Mouse (Mus musculus): ENCODE measurements around the gene Adamts2. TPM values are rescaled to one million over a fixed set of nuclear protein-coding genes. Genes with fewer than 3 reads are reported as not detected.

Gene Adamts2
- polyA plus RNA-seq, 1 experiment = 3.1 TPM

- no peaks in the 10 kb centered on the region for H3K4me1 ChIP-seq (ENCODE audit: control insufficient read depth, insufficient read depth, insufficient read length)
- no peak overlapping the region for H3K27ac ChIP-seq (ENCODE audit: insufficient read depth, low read length)
- no peaks in the 10 kb centered on the region for H3K36me3 ChIP-seq (ENCODE audit: control insufficient read depth, insufficient read depth, low read length)
- DNase-seq (ENCODE audit: low read depth in 1 of 2, low spot score in 2 of 2) = no peak
- no peak overlapping the region for H3K4me3 ChIP-seq (ENCODE audit: extremely low read depth, insufficient read depth, insufficient read length)
- H3K27me3 ChIP-seq (ENCODE audit: control insufficient read depth, insufficient read depth, low read length) = peaks cover 20% of the 10 kb centered on the region
- 4% methylated on average over 52 of the region's 52 CpGs for WGBS
- TF ChIP-seq CTCF (IDR thresholded peaks at IDR 0.05; ENCODE audit: extremely low read depth, insufficient read depth, insufficient read length, insufficient replicate concordance) (no peak), POLR2A (IDR thresholded peaks at IDR 0.05; ENCODE audit: low read depth, low read length) (no peak)
Observed at GRCm38 (mm10) chr11:50603082-50603910, 1.4 kb downstream of the Adamts2 start.

- Histone ChIP-seq H3K4me1 (ENCODE audit: control insufficient read depth, insufficient read depth, insufficient read length) (no peaks in the 10 kb centered on the region), H3K27ac (ENCODE audit: insufficient read depth, low read length) (no peak overlapping the region), H3K27me3 (ENCODE audit: control insufficient read depth, insufficient read depth, low read length) (peaks cover 20% of the 10 kb centered on the region), H3K4me3 (ENCODE audit: extremely low read depth, insufficient read depth, insufficient read length) (no peak overlapping the region), H3K36me3 (ENCODE audit: control insufficient read depth, insufficient read depth, low read length) (no peaks in the 10 kb centered on the region)
- no peak for DNase-seq (ENCODE audit: low read depth in 1 of 2, low spot score in 2 of 2)
- 65% methylated on average over 16 of the region's 16 CpGs for WGBS
- no peak for TF ChIP-seq POLR2A (IDR thresholded peaks at IDR 0.05; ENCODE audit: low read depth, low read length)
- TF ChIP-seq CTCF (IDR thresholded peaks at IDR 0.05; ENCODE audit: extremely low read depth, insufficient read depth, insufficient read length, insufficient replicate concordance) = no peak
Observed at GRCm38 (mm10) chr11:50604371-50604770, 2.5 kb downstream of the Adamts2 start.

- no peak overlapping the region for H3K4me3 ChIP-seq (ENCODE audit: extremely low read depth, insufficient read depth, insufficient read length)
- no peaks in the 10 kb centered on the region for H3K27me3 ChIP-seq (ENCODE audit: control insufficient read depth, insufficient read depth, low read length)
- 77% methylated on average over 5 of the region's 5 CpGs for WGBS
- DNase-seq (ENCODE audit: low read depth in 1 of 2, low spot score in 2 of 2) = no peak
- no peak overlapping the region for H3K27ac ChIP-seq (ENCODE audit: insufficient read depth, low read length)
- no peaks in the 10 kb centered on the region for H3K4me1 ChIP-seq (ENCODE audit: control insufficient read depth, insufficient read depth, insufficient read length)
- TF ChIP-seq CTCF (IDR thresholded peaks at IDR 0.05; ENCODE audit: extremely low read depth, insufficient read depth, insufficient read length, insufficient replicate concordance) (no peak), POLR2A (IDR thresholded peaks at IDR 0.05; ENCODE audit: low read depth, low read length) (no peak)
- H3K36me3 ChIP-seq (ENCODE audit: control insufficient read depth, insufficient read depth, low read length) = no peaks in the 10 kb centered on the region
Observed at GRCm38 (mm10) chr11:50611181-50611580, 9.3 kb downstream of the Adamts2 start.

DNA sequence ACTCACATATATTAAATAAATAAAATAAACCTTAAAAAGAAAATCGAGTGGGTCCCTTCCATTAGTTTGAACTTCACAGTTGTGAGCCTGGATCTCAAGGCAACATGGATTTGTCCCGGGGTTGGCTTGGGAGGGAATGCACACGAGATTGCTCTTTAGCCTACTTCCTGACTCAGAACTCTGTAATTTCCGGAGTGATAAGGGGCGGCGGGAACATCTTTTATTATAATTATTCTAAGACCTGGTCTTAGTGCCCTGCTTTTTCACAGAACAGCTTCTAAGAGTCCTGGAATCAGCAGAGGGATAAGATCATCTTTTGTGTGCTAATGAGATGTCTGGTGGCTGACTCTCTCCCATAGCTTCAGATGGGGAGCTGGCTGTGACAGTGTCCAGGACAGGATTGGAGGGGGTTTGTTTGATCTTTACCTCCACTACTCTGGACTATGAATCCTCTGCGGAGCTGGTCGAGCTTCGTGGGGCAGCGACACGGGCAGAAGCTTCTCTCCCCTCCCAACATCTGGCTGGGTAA, 15.2 kb downstream of the Adamts2 start:
- no peak overlapping the region for H3K27ac ChIP-seq (ENCODE audit: insufficient read depth, low read length)
- 86% methylated on average over 11 of the region's 11 CpGs for WGBS
- H3K36me3 ChIP-seq (ENCODE audit: control insufficient read depth, insufficient read depth, low read length) = no peaks in the 10 kb centered on the region
- H3K27me3 ChIP-seq (ENCODE audit: control insufficient read depth, insufficient read depth, low read length) = no peaks in the 10 kb centered on the region
- no peaks in the 10 kb centered on the region for H3K4me1 ChIP-seq (ENCODE audit: control insufficient read depth, insufficient read depth, insufficient read length)
- no peak for DNase-seq (ENCODE audit: low read depth in 1 of 2, low spot score in 2 of 2)
- TF ChIP-seq CTCF (IDR thresholded peaks at IDR 0.05; ENCODE audit: extremely low read depth, insufficient read depth, insufficient read length, insufficient replicate concordance) (no peak), POLR2A (IDR thresholded peaks at IDR 0.05; ENCODE audit: low read depth, low read length) (no peak)
- no peak overlapping the region for H3K4me3 ChIP-seq (ENCODE audit: extremely low read depth, insufficient read depth, insufficient read length)

DNA sequence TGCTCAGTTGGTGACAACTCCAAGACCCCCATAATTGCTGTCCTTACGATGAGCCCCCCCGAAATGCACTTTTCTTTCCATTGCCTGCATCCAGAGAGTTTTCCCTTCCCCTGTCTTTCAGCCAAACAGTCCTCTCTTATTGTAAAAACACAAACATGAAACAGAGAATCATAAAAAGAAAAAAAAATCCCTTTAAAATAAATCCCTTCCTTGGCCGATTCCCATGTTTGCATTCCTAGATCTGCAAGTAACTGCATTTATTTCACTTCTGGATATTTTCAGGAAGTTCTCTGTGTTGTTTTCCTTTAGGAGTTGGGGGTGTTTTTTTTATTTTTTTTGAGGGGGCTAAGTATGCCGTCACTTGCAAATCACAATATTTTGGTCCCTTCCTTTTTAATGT, 19.0 kb downstream of the Adamts2 start:
- H3K4me3 ChIP-seq (ENCODE audit: extremely low read depth, insufficient read depth, insufficient read length) = no peak overlapping the region
- no peaks in the 10 kb centered on the region for H3K27me3 ChIP-seq (ENCODE audit: control insufficient read depth, insufficient read depth, low read length)
- TF ChIP-seq POLR2A (IDR thresholded peaks at IDR 0.05; ENCODE audit: low read depth, low read length) (no peak), CTCF (IDR thresholded peaks at IDR 0.05; ENCODE audit: extremely low read depth, insufficient read depth, insufficient read length, insufficient replicate concordance) (no peak)
- 83% methylated on average over 4 of the region's 4 CpGs for WGBS
- DNase-seq (ENCODE audit: low read depth in 1 of 2, low spot score in 2 of 2) = no peak
- H3K27ac ChIP-seq (ENCODE audit: insufficient read depth, low read length) = no peak overlapping the region
- no peaks in the 10 kb centered on the region for H3K4me1 ChIP-seq (ENCODE audit: control insufficient read depth, insufficient read depth, insufficient read length)
- H3K36me3 ChIP-seq (ENCODE audit: control insufficient read depth, insufficient read depth, low read length) = no peaks in the 10 kb centered on the region

DNA sequence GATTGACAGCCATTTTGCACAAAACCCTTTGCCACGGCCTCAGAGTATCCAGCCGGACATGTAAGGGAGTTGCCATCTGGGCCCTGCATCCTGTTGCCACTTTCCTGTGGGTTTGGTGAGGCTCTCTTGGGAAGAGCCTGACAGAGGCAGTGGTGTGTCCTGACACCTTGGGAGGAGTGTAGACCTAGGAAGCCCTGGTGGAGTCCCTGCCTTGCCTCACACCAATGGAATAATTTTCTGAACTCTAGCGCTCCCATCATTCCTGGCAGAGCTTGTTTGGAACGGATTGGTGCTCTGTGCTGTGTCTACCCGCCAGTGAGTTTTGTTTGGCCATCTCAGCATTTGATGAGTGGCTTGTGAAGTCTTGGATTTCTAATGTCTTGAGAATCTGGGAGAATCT, 19.5 kb downstream of the Adamts2 start:
- Histone ChIP-seq H3K36me3 (ENCODE audit: control insufficient read depth, insufficient read depth, low read length) (no peaks in the 10 kb centered on the region), H3K27me3 (ENCODE audit: control insufficient read depth, insufficient read depth, low read length) (no peaks in the 10 kb centered on the region), H3K4me1 (ENCODE audit: control insufficient read depth, insufficient read depth, insufficient read length) (no peaks in the 10 kb centered on the region), H3K4me3 (ENCODE audit: extremely low read depth, insufficient read depth, insufficient read length) (no peak overlapping the region), H3K27ac (ENCODE audit: insufficient read depth, low read length) (no peak overlapping the region)
- WGBS = 75% methylated on average over 5 of the region's 5 CpGs
- no peak for DNase-seq (ENCODE audit: low read depth in 1 of 2, low spot score in 2 of 2)
- no peak for TF ChIP-seq CTCF (IDR thresholded peaks at IDR 0.05; ENCODE audit: extremely low read depth, insufficient read depth, insufficient read length, insufficient replicate concordance)
- no peak for TF ChIP-seq POLR2A (IDR thresholded peaks at IDR 0.05; ENCODE audit: low read depth, low read length)

GRCm38 (mm10) chr11:50622238-50622726, 20.4 kb downstream of the Adamts2 start:
- H3K27ac ChIP-seq (ENCODE audit: insufficient read depth, low read length) = no peak overlapping the region
- TF ChIP-seq CTCF (IDR thresholded peaks at IDR 0.05; ENCODE audit: extremely low read depth, insufficient read depth, insufficient read length, insufficient replicate concordance) = no peak
- TF ChIP-seq POLR2A (IDR thresholded peaks at IDR 0.05; ENCODE audit: low read depth, low read length) = no peak
- H3K4me3 ChIP-seq (ENCODE audit: extremely low read depth, insufficient read depth, insufficient read length) = no peak overlapping the region
- H3K36me3 ChIP-seq (ENCODE audit: control insufficient read depth, insufficient read depth, low read length) = no peaks in the 10 kb centered on the region
- DNase-seq (ENCODE audit: low read depth in 1 of 2, low spot score in 2 of 2) = no peak
- no peaks in the 10 kb centered on the region for H3K27me3 ChIP-seq (ENCODE audit: control insufficient read depth, insufficient read depth, low read length)
- WGBS = 72% methylated on average over 15 of the region's 15 CpGs
- no peaks in the 10 kb centered on the region for H3K4me1 ChIP-seq (ENCODE audit: control insufficient read depth, insufficient read depth, insufficient read length)

All from spleen, adult 2 months (tissue).